21 mouse cellular contexts compared by ENCODE assay signal in genomic region chr2:164863411-164863810, GRCm38 (mm10). TPM values are rescaled to one million over a fixed set of nuclear protein-coding genes. Genes with fewer than 3 reads are reported as not detected.
"Had no signal": no experiment of that assay in that cellular context is flagged by ENCODE, and none has a peak within 500 bp of the region (broad histone marks: within the 10 kb centered on the region; RNA-seq: fewer than 3 reads in every experiment).

No protein-coding gene starts in this region.

RNA-seq across cellular contexts. Expression of gene Pltp, which starts 5.9 kb away (rescaled TPM):
- total RNA-seq: granulocyte monocyte progenitor cell, adult 5-6 weeks had no signal

RNA-seq across cellular contexts. Expression of gene Neurl2, which starts 30.2 kb away (rescaled TPM):
- total RNA-seq: hematopoietic stem cell, adult 5-6 weeks had no signal

RNA-seq across cellular contexts. Expression of gene Spata25, which starts 35.1 kb away (rescaled TPM):
- total RNA-seq: gastrocnemius, adult 18-20 months; gastrocnemius, postnatal 25 days; granulocyte monocyte progenitor cell, adult 5-6 weeks; hematopoietic stem cell, adult 5-6 weeks; hindbrain, postnatal 0 days; layer of hippocampus, postnatal 25 days; left cerebral cortex, postnatal 14 days had no signal
- polyA plus RNA-seq: heart, embryonic 11.5 days; heart, embryonic 13.5 days; heart, embryonic 15.5 days; heart, postnatal 0 days; hindbrain, embryonic 11.5 days; hindbrain, embryonic 13.5 days; hindbrain, postnatal 0 days; intestine, embryonic 14.5 days; intestine, postnatal 0 days; kidney, embryonic 14.5 days; kidney, embryonic 16.5 days; limb, embryonic 12.5 days; liver, embryonic 11.5 days; liver, embryonic 13.5 days; liver, embryonic 15.5 days had no signal
